Mouse (Mus musculus): ENCODE data around the gene Wnt5b.

GRCm38 (mm10) chr6:119576706-119577105 is 32.6 kb upstream of the Wnt5b start:
- TF ChIP-seq CTCF (IDR thresholded peaks at IDR 0.05; ENCODE audit: low read depth, low read length) (no peak), GATA1 (IDR thresholded peaks at IDR 0.05; ENCODE audit: borderline replicate concordance, low read length) (no peak)

Measured in G1E (cell line).